Mouse (Mus musculus) forelimb bud, embryonic 11.5 days (tissue): ENCODE measurements at regions not wholly inside any gene's neighbourhood (a gene's known extent, or its start where the extent isn't known, plus 50 kb on each side); places are given as distances from the start of the nearest gene placed in this dataset.
"Not testable (repeated sequence)": the region's sequence is repeated elsewhere in the genome, so short reads cannot be mapped to it uniquely, and the experiment has no call there.

Experiments
- DNase-seq: peaks from one replicate; pipeline ENCODE4 v3.0.0-alpha.2; 2012; ENCODE audit warnings: low read depth, low spot score

DNA sequence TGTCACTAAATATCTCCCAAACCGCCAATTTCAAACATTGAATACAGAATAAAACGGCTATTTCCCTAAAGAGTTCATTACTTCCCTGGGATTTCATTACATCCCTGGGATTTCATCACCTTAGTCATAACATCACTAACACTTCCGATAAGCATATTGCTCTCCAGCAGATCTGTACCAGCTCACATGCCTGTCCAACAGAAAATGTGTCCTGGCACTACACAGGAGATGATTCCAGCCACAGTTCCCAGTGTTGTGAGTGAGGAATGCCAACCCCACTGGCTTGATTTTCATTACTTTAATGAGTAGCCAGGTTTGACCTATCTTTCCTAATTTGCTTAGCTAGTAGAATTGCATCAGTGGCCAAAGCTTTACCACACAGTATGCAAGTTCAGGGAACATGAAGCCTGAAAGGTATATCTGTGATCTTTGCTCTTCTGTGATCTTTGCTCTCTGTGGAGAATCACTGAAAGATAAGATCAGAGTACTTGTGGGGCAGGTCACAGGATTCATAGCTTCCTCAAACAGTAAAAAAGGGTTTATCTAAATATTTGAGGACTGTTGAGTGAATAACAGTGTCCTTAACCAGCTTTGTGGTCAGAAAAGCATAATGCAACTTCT lies 1115.5 kb upstream of the 1700009N14Rik start:
- DNase-seq, result no peak

DNA sequence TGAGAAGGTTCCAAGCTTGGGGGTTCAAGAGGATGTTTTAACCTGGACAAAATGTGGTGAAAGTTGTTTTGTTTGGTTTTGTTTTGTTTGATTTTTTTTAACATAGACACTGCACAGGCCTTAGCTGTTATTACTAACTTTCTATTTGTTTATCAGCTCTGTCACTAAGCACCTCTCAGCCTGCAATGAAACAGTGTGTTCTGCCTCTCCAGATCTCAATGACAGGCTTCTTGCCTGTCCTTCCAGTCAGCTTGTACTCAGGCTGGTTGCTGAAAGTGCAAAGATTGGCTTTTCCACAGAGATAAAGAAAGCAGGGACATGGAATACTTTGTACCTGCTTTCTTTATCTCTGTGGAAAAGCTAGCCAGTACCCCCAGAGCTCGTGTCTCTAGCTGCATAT lies 1114.9 kb upstream of the 1700009N14Rik start:
- no peak for DNase-seq

DNA sequence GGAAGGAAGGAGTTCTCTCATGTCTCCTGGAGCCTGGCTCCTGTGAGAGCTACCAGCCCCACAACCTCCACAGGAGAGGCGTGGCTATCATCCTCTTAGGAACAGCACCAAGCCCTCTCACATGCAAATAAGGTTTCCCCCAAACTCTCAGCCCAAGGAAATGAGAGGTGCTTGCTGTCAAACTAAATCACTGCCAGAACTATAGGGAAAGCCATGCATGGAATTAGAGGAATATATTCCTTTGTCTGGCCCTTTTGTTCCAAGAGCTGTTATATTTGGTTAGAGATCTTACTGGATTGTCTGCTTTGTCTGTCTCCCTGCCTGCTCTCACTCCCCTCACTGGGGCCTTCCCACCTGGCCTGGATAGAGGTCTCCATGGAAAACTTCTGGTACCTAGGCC lies 1079.0 kb upstream of the 1700009N14Rik start:
- no peak for DNase-seq

GRCm38 (mm10) chr4:38381916-38382315 lies 1068.2 kb upstream of the 1700009N14Rik start:
- DNase-seq, result no peak

DNA sequence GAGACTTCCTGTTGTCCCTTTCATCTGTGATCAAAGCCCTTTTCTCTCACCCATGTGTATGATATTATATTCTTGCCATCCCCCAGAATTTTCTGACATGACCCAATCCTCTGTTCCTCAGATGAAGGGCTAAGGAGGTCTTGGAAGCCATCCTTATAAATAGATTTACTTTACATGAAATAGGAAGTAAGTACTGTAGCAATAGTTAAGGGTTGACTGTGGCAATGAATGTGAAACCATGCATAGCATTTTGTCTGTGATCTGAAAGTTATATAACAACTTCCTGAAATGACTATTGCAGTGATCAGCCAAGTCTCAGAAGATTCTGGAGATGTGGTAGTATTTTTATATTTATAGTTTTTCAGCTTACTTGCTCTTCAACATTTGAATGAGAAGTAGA lies 1053.5 kb upstream of the 1700009N14Rik start:
- DNase-seq, result no peak

DNA sequence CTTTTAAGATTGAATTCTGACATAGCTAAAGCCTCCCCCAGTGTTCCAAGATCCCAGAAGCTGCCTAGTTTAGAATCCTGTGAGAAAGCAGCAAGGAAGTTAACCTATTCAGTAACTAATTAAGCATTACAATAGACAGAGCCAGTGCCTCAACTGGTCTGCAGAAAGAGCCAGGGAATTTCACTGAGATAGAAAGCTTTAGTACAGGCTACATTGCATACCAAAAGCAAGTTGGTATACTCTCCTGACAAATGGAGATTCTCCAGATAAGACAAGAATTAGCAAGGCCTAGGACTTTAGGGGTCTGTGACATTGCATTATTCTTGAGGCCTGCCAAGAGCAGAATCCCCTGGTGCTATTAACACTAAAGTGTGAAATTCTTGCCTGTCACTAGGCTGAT lies 1014.8 kb upstream of the 1700009N14Rik start:
- DNase-seq, result not testable (repeated sequence)

- peak; percentile 1 for DNase-seq
Observed at GRCm38 (mm10) chr4:38461473-38462194, 988.5 kb upstream of the 1700009N14Rik start.

GRCm38 (mm10) chr4:38498271-38498670 lies 951.8 kb upstream of the 1700009N14Rik start:
- DNase-seq, result no peak

DNA sequence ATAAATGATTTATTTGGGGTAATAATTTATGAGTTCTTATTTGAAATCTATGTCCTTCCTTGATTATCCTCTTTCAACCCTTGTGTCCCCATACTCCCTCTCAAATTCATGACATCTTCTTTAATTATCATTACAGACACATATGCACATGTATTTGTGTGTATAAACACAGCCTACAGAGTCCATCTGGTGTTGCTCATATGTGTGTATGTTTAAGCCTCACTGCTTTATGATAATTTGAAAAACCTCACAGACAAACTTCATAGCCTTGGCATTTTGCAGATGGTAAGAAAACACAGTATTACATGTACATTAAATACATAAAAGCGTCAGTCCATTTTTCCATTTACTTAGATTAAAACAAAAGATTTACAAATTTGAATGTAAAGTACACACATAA lies 944.2 kb upstream of the 1700009N14Rik start:
- no peak for DNase-seq

GRCm38 (mm10) chr4:38507202-38507601 lies 942.9 kb upstream of the 1700009N14Rik start:
- no peak for DNase-seq

GRCm38 (mm10) chr4:38519108-38519507 lies 931.0 kb upstream of the 1700009N14Rik start:
- DNase-seq, result no peak
